Mouse (Mus musculus): Measurements from ENCODE around the gene D2hgdh.

GRCm38 (mm10) chr1:93825771-93826539 is 1.2 kb downstream of the D2hgdh start:
- TF ChIP-seq CTCF (IDR thresholded peaks at IDR 0.05; ENCODE audit: low read depth): peak; percentile 47
- no peak for TF ChIP-seq EP300 (optimal IDR thresholded peaks at IDR 0.05)
